Mouse (Mus musculus) heart, postnatal 10 days (tissue): ENCODE measurements around the gene Mad1l1. TPM values are rescaled to one million over a fixed set of nuclear protein-coding genes. Genes with fewer than 3 reads are reported as not detected.

ENCODE experiments used
- DNase-seq, 2 experiments: peaks; one replicate each; pipeline ENCODE4 v3.0.0; 2021
- intact Hi-C: fragments of 180-260 bp; cut with DNase I; formaldehyde crosslinking; loops from one replicate; pipeline ENCODE4 v1.15.1; 2025
- total RNA-seq, 2 experiments: library from RNA; stranded (reverse); gene quantifications; 2 replicates each; pipeline ENCODE4 v1.2.3; 2021

Mad1l1 gene
- total RNA-seq, 2 experiments from 2014 or later = 16.5 to 21.2 TPM

DNA sequence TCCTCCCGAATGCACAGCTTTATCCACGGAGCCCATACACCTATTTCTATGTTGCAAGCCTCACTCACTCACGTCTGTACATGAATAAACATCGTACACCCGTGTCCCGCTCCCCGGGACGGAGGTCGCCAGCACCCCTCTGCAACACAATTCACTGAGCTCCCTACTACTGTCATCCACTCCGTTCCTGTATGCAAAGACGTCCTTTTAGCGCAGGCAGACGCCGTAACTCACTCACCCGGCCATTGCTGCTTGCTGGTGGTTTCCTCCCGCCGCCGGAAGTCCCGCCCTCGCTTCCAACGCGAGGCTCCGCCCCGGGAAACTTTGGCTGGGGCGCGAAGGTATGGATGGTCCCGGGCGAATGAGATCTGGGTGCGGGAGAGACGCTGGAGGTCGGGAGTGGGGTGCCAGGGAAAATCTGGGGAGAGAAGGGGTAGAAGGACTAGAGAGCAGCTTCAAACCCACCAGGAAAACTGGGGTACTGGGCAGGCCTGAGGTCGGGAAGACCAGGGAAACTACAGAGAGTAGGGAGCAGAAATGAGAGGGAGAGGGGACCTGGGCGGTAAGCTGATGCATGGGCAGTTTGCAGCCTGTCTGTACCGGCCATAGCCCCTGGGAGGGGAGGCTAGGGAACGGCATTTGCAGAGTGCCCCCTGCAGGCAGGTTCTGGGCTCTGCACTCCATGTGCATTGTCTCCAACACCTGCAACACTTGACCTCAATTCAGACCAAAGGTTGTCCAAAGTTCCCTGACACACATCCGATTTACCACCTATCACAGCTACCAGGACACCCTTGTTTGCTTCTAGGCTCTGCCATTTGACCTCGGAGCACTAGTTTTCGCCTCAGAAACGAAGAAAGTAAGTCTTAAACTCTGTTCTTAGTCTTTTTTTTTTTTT is 10.5 kb upstream of the Mad1l1 start, which contains the start of gene Mrm2:
TSS of gene Mrm2 (minus strand) at position 284 of the 898 bp plus-strand sequence.
- intact Hi-C loops = loop anchor here (5.0 kb wide), 2 partner anchors 80 to 205 kb away; no protein-coding TSS in a partner anchor
- peak; percentile 86 to 91 for DNase-seq

DNA sequence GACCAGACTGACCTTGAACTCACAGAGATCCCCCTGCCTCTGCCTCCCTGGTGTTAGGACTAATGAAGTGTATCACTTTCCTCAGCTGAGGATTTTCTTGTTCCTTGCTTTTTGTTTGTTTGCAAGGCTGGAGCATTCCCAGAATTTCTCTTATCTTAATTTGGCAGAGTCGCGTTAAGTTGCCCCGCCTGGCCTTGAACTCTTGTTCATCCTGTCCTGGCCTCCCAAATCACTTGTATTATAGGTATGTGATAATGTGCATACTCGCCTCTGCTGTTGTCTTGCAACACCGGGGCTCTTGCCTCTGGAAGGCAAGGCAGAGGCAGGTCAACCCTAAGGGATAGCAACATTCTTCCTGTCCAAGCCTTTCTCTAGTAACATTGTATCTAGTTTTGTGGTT is 2.7 kb upstream of the Mad1l1 start:
- no peak for DNase-seq
- intact Hi-C loops = no loop called here

DNA sequence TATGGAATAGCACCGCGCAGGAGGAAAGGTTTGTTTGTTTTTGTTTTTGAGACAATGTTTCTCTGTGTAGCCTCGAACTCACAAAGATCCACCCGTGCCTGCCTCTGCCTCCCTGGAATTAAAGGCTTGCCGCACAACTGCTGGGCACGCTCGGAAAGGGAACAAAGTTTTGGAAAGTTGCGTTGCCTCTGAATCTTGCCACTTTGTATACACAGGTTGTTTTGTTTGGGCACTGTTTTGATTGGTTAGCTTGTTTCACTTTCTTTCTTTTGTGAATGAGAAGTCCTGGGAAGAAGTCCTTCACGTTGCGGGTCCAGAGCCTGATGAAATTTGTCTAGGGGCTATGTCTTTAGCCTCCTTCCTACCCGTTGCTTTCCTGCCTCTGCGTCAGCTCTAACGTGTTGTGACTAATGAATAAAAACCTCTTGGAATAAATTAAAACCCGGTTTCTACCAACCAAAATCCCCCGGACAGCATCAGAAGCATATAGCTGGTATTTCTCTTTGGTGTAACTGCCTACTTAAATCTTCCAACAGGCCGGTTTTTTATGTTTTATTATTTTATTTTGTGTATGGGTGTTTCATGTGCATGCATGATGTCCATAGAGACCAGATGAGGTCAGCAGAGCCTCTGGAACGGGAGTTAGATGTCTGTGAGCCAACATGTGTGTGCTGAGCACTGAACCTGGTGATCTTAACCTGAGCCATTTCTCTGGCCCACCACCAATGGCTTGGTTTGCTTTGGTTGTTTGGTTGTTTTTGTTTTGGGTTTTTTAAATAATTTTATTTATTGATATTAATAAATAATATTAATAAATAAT is 614 bp upstream of the Mad1l1 start:
- DNase-seq = no peak

DNA sequence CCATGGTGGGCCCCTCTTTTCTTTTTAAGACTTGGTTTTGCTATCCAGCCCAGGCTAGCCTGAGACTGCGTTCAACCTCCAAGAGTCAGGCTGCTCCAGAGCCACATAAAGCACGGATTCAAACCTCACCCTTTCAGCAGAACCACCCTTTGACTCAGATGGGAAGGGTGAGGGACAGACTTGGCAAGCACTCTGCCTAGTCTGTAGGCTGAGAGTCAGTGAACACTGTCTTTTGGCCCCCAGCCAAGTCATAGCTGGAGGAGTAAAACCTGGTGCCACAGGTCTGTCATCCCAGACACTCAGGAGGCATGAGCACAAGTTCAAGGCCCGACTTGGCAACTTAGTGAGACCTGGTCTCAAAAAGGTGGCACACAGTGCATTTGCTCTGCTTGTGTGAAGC is 4.6 kb downstream of the Mad1l1 start:
- no peak for DNase-seq
- intact Hi-C loops = no loop called here

More for the DNA sequence above, 614 bp upstream of the Mad1l1 start:
- intact Hi-C loops = no loop called here

DNA sequence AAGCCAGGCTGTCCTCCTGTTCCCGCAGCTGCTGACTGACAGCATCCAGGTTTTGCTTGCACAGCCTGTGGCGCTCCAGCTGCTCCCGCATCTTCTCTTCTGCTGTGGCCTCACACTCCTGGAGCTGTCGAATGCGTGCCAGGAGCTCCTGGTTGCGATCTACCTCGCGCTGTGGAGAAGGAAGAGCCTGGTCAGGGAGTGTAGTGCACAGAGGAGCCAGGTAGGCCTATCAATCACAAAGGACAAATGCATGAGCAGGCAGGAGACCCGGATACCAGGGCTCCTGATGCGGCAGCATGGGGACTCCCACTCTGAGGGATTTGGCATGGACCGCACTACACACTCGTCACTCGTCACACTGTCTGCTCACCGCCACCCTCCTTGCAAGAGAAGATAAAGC is 13.8 kb downstream of the Mad1l1 start:
- DNase-seq = peak; percentile 13 to 17
- intact Hi-C loops = no loop called here

DNA sequence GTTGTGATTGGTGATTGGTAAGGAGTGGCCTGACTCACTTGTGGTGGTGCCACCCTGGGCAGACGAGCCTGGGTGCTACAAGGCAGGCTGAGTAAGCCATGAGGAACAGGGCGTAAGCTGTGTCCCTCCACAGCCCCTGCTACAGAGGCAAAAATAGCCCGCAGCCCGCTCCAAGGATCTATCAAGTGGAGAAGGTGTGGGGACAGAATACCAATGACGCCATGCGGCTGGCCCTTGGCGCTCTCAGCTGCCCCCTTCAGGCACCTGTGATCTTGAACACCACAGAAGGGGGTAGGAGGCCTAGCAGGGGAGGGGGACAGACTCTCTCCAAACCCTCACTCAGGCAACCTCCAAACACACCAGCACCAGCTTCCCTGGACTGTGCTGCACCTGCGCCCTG is 15.3 kb downstream of the Mad1l1 start:
- peak; percentile 75 to 78 for DNase-seq
- intact Hi-C loops = no loop called here

DNA sequence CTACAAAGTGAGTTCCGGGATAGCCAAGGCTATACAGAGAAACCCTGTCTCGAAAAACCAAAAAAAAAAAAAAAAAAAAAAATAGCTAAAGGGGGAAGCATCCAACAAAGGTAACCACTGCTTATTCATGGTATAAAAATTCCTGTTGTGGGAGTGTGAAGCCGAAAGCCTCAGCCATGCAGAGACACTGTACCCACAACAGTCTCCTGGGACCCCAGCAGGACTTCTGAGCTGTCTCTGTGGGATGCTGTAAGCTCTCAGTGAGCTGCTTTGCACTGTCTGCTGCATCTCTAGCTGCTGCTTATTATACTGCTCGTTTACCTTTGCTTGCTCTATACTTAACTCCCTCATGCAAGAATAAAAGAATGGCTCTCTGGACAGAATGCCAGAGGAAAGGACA is 23.1 kb downstream of the Mad1l1 start:
- intact Hi-C loops = no loop called here
- DNase-seq = no peak

DNA sequence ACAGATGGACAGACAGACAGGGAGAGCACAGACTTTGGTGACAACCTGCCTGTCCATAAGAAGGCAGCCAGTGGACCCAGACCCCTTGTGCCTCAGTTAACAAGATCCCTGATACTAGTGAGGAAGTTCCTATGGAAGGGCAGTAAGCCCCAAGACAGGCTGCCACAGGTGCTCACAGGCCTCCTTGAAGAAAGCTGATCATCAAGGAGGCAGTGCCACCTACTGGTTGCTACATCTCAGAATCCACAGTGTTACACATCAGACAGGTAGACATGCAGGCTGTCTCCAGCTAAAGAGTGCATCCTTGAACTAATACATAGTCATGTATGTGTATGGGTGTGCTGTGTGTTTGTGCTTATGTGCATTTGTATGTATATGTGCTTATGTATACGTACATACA is 29.2 kb downstream of the Mad1l1 start:
- DNase-seq = peak; percentile 70 to 72
- intact Hi-C loops = loop anchor here (1.0 to 5.0 kb wide), 3 partner anchors 95 to 454 kb away; no protein-coding TSS in a partner anchor

DNA sequence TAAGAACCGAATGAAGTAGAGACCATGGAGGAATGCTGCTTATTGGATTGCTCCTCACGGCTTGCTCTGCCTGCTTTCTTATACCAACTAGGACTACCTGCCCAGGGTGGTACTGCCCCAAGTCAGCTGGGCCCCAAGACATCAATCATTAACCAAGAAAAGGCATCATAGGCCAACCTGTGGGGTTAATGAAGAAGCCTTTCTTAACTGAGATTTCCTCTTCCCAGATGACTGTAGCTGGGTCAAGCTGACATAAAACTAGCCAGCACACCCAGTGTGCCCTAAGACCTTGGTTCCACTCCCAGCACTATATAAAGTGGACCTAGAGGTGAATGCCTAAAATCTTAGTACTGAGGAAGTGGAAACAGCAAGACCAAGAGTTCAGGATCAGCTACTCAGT is 32.2 kb downstream of the Mad1l1 start:
- intact Hi-C loops = no loop called here
- no peak for DNase-seq

DNA sequence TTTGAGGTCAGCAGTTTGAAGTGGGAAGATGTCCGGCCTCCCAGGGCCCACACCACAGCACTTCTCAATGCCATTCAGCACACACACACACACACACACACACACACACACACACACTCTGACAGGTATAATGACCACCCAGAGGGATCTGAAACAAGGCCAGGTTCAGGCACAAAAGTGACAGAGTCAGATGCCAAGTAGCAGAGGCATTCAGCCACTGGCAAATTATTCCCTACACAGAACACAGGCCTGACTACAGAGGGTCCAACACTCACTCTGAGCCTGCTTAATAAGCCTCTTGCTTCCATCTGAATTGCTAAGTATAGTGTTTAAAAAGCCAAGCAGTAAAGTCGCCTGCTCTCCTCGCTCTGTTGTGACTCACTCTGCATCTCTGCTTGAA is 33.1 kb downstream of the Mad1l1 start:
- no peak for DNase-seq
- intact Hi-C loops = no loop called here

DNA sequence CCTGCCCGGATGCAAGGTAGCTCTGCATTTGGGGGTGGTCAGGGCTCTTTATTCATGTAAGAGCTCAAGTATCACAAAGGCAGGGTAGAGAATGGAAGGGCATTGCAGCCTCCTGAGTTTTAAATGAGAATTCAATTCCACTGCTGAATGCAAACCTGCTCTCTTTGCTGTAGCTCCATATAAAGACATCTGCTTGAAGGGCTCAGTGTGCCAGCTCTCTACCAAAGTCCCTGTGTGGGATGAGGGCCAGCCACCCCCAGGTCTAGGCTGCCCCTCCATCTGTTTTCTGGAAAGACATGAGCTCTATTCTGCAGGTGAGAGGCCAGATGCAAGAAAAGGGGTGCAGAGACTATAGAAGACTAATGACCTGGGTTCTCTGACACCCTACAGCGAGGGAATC is 36.6 kb downstream of the Mad1l1 start:
- no peak for DNase-seq
- intact Hi-C loops = no loop called here

DNA sequence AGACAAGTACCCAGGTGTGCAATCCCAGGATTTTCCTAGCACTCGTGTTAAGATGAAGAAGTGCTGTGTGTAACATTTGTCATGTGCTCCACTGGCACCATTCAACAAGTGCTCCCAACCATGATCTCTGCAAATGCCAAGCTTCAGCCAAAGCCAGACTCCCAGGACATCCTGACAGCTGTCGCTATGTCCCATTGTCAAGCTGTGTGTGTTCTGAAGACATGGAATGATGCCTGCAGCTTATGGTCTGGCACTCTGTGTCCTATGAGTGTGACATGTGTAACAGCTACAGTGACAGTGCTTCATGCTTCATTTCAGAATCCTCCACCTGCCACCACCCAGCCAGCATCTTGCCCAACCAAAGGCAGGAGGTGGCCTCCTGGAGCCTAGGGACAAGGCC is 37.3 kb downstream of the Mad1l1 start:
- intact Hi-C loops = no loop called here
- DNase-seq = no peak

DNA sequence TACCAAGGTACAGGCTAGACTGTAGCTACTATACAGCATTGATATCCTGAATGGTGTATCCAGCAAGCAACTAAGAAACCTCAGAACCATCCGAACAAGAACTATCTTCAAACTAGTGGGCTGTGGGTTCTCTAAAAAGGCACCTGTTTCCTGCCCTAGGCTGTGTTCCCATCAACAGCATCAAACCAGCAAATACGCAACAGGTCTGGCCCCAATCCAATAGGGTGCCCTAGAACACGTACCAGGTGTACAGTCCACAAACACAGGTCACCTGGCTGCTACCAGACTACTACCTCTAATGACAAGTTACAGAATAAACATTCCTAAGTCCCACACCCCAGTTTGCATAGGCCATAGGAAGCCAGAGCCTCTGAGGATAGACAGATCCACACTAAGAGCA is 38.5 kb downstream of the Mad1l1 start:
- intact Hi-C loops = no loop called here
- no peak for DNase-seq

DNA sequence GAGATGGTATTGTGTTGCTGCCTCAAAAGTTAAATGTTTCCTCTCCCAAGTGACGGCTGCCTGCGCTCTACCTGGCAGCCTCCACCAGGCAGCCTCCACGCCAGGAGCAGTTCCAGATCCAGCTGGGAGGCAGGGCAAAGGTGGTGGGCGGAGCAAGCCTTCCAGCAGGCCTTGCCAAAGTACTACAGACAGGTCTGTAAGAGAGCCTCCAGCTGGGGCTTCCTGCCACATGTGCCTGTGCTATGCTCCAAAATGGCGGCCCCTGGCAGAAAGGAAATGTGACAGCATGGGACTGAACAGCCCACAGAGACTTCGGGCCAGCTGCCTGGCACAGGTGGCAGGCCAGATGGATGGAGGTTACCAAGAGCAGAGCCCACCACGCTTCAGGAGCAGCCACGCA is 39.0 kb downstream of the Mad1l1 start:
- intact Hi-C loops = no loop called here
- peak; percentile 18 to 21 for DNase-seq

DNA sequence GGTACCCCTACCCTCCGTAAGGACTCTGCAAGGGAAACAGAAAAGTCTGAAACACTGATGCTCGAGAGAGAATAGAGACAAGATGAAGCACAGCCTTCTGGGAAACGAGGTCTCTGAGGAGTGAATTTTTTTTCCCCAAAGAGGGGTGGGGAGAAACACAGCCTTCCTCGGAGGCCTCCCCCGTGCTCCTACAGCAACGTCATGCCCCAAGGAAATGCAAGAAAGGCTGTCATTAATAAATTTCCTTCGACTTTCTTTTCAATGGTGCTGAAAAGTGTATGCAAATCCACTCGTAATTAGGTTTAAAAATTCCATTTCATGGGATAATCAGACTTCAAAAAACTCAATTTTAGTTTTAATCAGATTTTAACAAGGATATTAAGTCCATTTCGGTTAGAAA is 41.1 kb downstream of the Mad1l1 start:
- intact Hi-C loops = no loop called here
- DNase-seq = no peak

DNA sequence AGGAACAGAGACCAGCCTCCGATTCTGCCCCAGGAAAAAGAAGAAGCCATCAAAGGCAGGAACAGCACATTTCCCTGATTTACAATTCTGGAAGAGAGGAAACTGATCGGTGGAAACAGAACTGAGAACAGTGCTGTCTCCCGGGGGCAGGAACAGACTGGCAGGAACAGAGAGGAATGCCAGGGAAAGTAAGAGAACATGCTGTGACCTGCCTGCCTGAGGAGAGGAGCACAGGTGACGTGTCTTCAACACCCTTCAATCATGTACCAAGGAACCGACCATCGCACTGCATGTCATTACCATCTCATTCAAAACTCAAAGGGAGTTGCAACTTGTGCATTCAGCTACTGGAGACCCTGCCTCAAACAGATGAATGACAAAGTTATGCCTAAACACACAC is 44.6 kb downstream of the Mad1l1 start:
- no peak for DNase-seq
- intact Hi-C loops = no loop called here

DNA sequence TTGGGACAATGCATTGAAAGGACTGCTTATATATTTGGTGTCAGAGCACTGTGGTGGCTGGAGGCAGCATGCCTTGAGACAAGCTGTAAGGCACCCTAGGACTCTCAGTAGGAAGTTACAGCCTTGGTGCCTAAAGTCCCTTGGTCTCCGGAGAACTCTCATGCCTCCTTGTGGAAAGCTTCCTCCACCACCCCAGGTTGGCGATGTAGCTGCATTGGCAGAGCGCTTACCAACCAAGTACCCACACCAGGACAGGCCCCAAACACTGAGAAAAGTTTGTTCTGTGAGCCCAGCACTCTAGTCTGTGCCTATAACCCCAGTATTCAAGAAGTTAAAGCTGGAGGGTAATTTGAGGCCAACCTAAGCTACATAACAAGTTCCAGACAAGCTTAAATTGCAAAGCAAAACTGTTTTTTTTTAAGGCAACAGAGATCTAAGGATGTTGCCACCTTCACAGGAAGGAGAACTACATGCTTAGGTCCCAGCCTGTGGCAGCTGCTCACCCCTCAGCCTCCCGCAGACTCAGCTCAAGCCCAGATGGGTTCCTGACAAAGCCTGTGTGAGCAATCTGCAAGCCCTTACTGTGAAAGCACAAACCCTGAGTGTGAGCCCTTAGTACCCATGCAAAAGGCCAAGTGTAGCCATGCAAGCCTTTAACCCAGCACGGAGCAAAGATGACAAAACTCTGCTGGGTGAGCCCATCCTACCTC is 50.2 kb downstream of the Mad1l1 start:
- intact Hi-C loops = no loop called here
- DNase-seq = no peak

DNA sequence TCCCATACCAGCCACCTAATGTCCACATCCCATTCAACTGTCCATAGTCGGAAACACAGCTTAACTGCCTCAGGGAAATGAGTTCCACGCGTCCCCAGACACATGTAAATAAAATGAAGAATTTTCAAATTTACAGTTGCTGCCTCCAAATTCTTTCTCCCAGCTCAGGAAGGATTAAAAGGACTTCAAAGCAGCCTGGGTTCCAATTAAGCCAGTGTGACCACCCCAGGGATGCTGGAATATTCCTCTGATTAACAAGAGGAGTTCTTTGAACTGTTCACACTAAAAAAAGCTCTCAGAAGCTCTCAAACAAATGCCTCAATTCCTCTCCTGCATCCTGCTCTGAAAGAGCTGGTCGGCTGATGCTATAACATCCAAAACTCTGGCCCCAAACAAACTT is 53.0 kb downstream of the Mad1l1 start:
- DNase-seq = no peak
- intact Hi-C loops = no loop called here

DNA sequence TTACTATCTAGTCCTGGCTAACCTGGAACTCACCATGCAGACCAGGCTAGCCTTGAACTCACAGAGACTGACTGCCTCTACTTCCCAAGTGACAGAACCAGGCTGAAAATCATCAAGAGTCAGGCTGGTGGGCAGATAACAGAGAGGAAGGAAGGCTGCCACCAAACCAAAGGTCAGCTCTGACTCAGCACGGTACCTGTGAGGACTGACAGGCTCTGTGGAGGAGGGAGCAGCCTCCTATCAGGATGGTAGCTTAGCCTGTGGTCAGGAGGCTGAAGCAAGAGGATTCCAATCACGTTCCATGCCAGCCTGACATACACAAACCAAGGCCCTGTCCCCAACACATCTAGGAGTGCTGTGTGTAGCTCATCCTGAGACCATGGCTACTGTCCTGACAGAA is 54.3 kb downstream of the Mad1l1 start:
- intact Hi-C loops = no loop called here
- DNase-seq = no peak

DNA sequence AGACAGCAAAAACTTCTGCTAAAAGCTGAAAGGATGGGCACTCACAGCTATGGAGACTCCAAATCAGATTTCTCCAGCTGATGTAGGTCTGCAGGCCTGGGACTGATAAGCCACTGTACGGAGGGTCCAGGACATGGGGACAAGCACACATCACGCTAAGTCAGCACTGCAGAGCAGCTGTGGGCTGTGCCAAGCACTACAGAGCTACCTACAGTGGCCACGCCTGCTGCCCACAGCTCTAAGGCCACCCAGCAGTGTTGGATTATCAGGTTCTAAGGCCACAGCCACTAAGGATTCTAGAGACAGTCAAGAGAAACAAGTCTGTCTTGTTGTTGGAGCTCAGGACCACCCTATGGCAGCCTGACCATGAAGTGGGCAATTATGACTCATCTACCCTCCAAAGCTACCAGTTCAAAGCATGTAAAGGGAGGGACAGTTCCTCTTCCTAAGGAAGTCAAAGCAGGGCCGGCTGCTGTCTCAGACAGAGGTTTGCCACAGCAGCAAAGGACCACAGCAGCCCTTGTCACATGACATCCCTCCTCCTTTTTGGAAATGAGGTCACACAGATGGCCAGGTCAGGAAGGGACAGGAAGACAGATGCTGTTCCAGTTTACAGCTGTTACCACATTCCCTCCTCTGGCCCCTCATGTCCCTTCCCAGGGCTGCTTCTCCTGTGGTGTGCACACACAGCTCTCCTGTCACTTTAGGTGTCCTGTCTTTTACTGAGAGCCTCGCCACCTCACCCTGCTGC is 56.4 kb downstream of the Mad1l1 start:
- intact Hi-C loops = no loop called here
- peak; percentile 60 to 65 for DNase-seq
